Mouse (Mus musculus) spleen, adult 2 months (tissue): ENCODE measurements around the gene Fbxo3.

ENCODE experiments used
- CTCF ChIP-seq: fragments of 200-500 bp; IDR thresholded peaks from 2 replicates; pipeline ENCODE4 v1.5.1; 2011; ENCODE audit warnings: mild to moderate bottlenecking, inconsistent platforms; ENCODE audit not compliant: insufficient read depth, insufficient read length, insufficient replicate concordance; ENCODE audit errors: extremely low read depth
- POLR2A ChIP-seq: fragments of 200-500 bp; IDR thresholded peaks from 2 replicates; pipeline ENCODE4 v1.6.1; 2011; ENCODE audit warnings: low read depth, low read length, inconsistent platforms

DNA sequence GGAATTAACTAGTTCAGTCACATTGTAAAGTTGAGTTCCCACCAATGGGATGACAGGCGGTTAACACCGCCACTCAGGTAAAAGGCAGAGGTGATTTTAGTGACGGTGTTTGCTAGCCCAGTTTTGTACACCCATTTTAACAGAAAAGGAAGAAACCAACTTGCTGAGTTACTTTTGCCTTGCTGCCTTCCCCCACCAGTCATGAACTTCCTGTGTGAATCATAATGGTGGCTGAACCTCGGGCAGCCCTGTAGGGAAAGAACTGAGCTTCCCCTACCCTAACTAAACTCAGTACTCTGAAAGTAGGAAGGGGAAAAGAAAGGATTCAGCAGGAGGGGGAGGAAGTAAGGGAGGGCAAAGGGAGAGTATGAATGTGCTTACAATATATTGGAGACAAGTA lies 82.5 kb downstream of the Fbxo3 start:
- TF ChIP-seq CTCF = no peak
- TF ChIP-seq POLR2A = no peak
